ENCODE assay signal across 7 mouse cellular contexts in the genomic region with DNA sequence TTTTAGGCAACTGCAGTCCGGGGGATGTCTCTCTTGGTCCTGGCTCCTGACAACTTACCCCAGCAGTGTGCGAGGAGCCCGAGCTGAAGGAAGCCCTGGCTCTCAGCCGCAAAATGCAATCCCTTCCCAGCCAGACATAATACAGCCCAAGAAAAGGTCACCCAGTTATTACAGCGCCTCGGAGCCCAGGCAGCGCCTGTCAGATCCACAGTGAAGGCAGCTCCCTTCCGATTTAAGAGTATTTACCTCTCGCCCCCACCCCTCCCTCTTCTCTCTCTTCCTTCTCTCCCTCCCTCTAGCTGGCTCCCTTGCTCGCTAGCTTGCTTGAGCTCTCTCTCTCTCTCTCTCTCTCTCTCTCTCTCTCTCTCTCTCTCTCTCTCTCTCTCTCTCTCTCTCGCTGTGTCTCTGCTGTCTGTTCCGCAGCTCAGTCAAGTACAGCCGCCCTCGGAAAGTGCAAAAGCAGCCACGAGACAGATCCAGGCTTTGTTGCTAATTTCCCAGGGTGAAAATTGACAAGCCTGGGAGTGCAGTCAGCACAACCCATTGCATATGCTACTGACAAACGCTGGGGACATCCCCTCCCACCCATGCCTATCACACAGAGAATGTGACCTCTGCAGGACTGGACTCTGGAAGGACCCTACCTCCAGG.
DNase-seq lines count a peak whose midpoint lies in the region; ATAC-seq and TF ChIP-seq lines count a peak whose summit lies in the region.

No protein-coding gene starts in this region.

- no peaks in the 10 kb centered on the region for H3K9me3 ChIP-seq in lung, postnatal 0 days (ENCODE audit: low read length)
- H3K9me3 ChIP-seq in forebrain, embryonic 16.5 days (ENCODE audit: control insufficient read depth, low read length), result no peaks in the 10 kb centered on the region
- H3K9me3 ChIP-seq in stomach, embryonic 15.5 days, result no peaks in the 10 kb centered on the region

- H3K9ac ChIP-seq in lung, postnatal 0 days (replicated peaks; ENCODE audit: low read depth), result no peak overlapping the region
- H3K9ac ChIP-seq in forebrain, embryonic 16.5 days (replicated peaks; ENCODE audit: low read depth, low read length), result peak overlapping the region; percentile 64
- no peak overlapping the region for H3K9ac ChIP-seq in stomach, embryonic 15.5 days

- H3K27me3 ChIP-seq in lung, postnatal 0 days (replicated peaks; ENCODE audit: insufficient read depth, low read length), result no peaks in the 10 kb centered on the region
- H3K27me3 ChIP-seq in forebrain, embryonic 16.5 days (replicated peaks; ENCODE audit: control insufficient read depth, insufficient read depth, low read length), result no peaks in the 10 kb centered on the region
- 0 out of 2 replicates have a peak, but pooled peaks cover 7% of the 10 kb centered on the region for H3K27me3 ChIP-seq in stomach, embryonic 15.5 days (replicated peaks)

- 0 out of 2 replicates have a peak, but pooled peaks cover 2% of the 10 kb centered on the region for H3K4me1 ChIP-seq in lung, postnatal 0 days (ENCODE audit: insufficient read depth, low read depth, low read length)
- H3K4me1 ChIP-seq in forebrain, embryonic 16.5 days (replicated peaks; ENCODE audit: control insufficient read depth, insufficient read depth, low read length), result peaks cover 53% of the 10 kb centered on the region
- no peaks in the 10 kb centered on the region; the same call in 1 of the 2 replicates for H3K4me1 ChIP-seq in stomach, embryonic 15.5 days

- ATAC-seq in lung, postnatal 0 days, result no peak; the same call in 1 of the 2 replicates
- peak; percentile 16 for ATAC-seq in forebrain, embryonic 16.5 days
- ATAC-seq in stomach, embryonic 15.5 days (ENCODE audit: insufficient read depth, low FRiP score, low read depth), result peak; percentile 41; the same call in 1 of the 2 replicates

- no peak for TF ChIP-seq CTCF in lung, postnatal 0 days (IDR thresholded peaks at IDR 0.05)

- no peaks in the 10 kb centered on the region for H3K36me3 ChIP-seq in lung, postnatal 0 days (ENCODE audit: insufficient read depth, low read length)
- no peaks in the 10 kb centered on the region for H3K36me3 ChIP-seq in forebrain, embryonic 16.5 days (ENCODE audit: control insufficient read depth, insufficient read depth)
- no peaks in the 10 kb centered on the region for H3K36me3 ChIP-seq in stomach, embryonic 15.5 days

- peak; percentile 8 for DNase-seq in lung, postnatal 0 days (ENCODE audit: low spot score)
- no peak for DNase-seq in lung, postnatal 36 days
- DNase-seq in kidney, postnatal 4 days, result peak; percentile 13 to 37
- DNase-seq in mesoderm, embryonic 11.5 days (ENCODE audit: low read depth, low spot score), result peak; percentile 27
- no peak for DNase-seq in cerebellum, adult 9-10 months

- WGBS in lung, postnatal 0 days, result 2% methylated on average over 15 of the region's 16 CpGs
- WGBS in forebrain, embryonic 16.5 days, result under 1% methylated on average over 16 of the region's 16 CpGs
- WGBS in stomach, embryonic 15.5 days, result 1% methylated on average over 16 of the region's 16 CpGs

- peak overlapping the region; percentile 47 for H3K4me2 ChIP-seq in lung, postnatal 0 days (replicated peaks; ENCODE audit: low read depth, low read length)
- peak overlapping the region; percentile 54 for H3K4me2 ChIP-seq in forebrain, embryonic 16.5 days (ENCODE audit: low read length)
- H3K4me2 ChIP-seq in stomach, embryonic 15.5 days, result peak overlapping the region; percentile 75

- no peak for TF ChIP-seq EP300 in lung, postnatal 0 days (IDR thresholded peaks at IDR 0.05)

- no peak overlapping the region for H3K27ac ChIP-seq in lung, postnatal 0 days (ENCODE audit: low read length)
- H3K27ac ChIP-seq in forebrain, embryonic 16.5 days (ENCODE audit: low read length), result peak overlapping the region; percentile 98
- H3K27ac ChIP-seq in stomach, embryonic 15.5 days, result no peak overlapping the region

- peak overlapping the region; percentile 16; the same call in 1 of the 2 replicates for H3K4me3 ChIP-seq in lung, postnatal 0 days (ENCODE audit: low read depth, low read length)
- H3K4me3 ChIP-seq in forebrain, embryonic 16.5 days (replicated peaks; ENCODE audit: low read length), result peak overlapping the region; percentile 54
- peak overlapping the region; percentile 37 for H3K4me3 ChIP-seq in stomach, embryonic 15.5 days (replicated peaks)

Comparison
In these comparisons a context has a peak if more than half of its experiments do, and no peak if none do; other contexts are left out.
1. DNase-seq: peak in lung, postnatal 0 days (single experiment), kidney, postnatal 4 days (2 of 2) and mesoderm, embryonic 11.5 days (single experiment); none in lung, postnatal 36 days (single experiment) and cerebellum, adult 9-10 months (single experiment).
2. Peak in every context shown above with its lines, with median percentiles within 50 percentile points of each other: H3K4me2 ChIP-seq and H3K4me3 ChIP-seq.